Mouse (Mus musculus) splenic B cell, adult 2 months (primary cell): ENCODE data around the gene Pald1.

Source experiments
- DNase-seq: peaks from one replicate; pipeline ENCODE4 v3.0.0-alpha.2; 2011; ENCODE audit warnings: low read depth, low spot score
- H3K27me3 ChIP-seq: 2 replicates; pipeline ENCODE4 v1.6.1; 2012; ENCODE audit warnings: mild to moderate bottlenecking, low read length, moderate library complexity, mixed read lengths; ENCODE audit not compliant: control insufficient read depth, poor library complexity, insufficient read depth, severe bottlenecking
- H3K36me3 ChIP-seq: 2 replicates; pipeline ENCODE4 v1.6.1; 2012; ENCODE audit warnings: mild to moderate bottlenecking, low read length, moderate library complexity, mixed read lengths; ENCODE audit not compliant: control insufficient read depth, poor library complexity, insufficient read depth, severe bottlenecking

The Pald1 gene

DNA sequence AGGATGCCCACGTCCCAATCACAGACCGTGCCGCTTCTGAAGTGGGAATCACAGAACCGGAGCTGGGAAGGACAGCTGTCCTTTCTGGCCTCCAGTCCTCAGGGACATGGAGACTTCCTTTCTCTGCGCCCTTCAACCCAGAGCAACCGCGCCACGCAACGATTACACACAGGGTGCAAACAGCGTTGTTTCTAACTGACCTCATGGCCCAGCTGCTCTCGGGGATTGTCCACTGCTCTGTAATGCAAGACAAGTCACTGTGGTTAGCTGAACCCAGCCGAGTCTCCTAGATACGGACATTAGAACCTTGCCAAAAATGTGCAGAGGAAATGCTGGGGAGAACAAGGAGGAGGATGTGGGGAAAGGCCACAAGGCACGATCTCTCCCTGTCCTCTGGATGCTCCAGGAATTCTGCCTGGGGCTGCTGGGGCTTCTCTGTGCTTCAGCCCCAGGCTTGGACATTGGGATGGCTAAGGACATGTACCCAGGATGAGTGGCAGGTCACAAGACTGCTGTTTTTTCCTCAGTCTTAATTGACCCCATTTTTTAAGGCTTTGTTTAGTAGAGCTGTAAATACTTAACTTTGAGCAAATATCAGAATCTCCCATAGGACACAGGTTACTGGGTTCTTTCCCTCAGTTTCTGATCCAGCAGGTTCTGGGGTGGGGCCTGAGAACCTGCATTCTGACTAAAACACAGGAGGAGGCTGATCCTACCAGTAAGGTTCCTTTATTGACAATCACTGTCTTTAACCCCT lies 105.2 kb downstream of the Pald1 start:
- H3K36me3 ChIP-seq, result no peaks in the 10 kb centered on the region
- H3K27me3 ChIP-seq, result no peaks in the 10 kb centered on the region
- DNase-seq, result no peak

DNA sequence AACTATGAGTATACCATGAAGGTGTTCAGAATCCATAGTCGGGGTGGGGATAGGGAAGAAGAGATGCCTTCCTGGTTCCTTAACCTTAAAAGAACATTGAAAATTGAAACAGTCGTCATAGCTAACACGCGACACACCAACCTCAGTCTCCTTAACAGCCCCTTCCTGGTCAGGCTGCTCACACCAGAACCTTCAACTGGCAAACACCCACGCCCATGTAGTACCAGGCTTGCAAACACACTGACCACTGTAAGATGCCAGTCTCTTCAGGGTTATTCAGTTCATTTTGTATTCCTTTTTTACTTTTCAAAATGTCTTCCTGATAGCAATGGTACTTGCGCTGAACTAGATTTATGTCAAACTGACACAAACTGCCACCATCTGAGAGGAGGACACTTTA lies 106.3 kb downstream of the Pald1 start:
- H3K36me3 ChIP-seq, result no peaks in the 10 kb centered on the region
- no peak for DNase-seq
- no peaks in the 10 kb centered on the region for H3K27me3 ChIP-seq

DNA sequence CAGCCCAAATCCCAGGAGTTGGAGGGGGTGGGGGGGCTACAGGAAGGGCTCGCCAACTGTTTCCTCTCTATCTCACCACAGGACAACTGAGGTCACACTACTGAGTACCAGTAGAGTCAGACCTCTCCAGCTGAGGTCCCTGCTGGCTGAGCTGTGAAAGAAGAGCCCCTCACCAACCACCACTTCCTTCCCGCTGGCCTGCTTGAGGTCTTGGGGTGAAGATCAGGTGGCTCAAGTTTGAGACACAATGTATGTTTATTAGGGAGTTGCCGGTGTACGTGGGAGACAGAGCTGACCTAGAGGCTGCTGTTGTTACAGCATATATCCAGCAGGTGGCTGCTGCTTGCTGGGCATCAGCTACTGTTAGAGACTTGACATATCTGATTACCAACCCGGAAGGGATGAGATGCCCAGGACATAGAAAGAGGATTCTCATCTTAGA lies 107.6 kb downstream of the Pald1 start:
- no peaks in the 10 kb centered on the region for H3K36me3 ChIP-seq
- peak; percentile 47 for DNase-seq
- 0 out of 2 replicates have a peak, but pooled peaks cover 2% of the 10 kb centered on the region for H3K27me3 ChIP-seq

DNA sequence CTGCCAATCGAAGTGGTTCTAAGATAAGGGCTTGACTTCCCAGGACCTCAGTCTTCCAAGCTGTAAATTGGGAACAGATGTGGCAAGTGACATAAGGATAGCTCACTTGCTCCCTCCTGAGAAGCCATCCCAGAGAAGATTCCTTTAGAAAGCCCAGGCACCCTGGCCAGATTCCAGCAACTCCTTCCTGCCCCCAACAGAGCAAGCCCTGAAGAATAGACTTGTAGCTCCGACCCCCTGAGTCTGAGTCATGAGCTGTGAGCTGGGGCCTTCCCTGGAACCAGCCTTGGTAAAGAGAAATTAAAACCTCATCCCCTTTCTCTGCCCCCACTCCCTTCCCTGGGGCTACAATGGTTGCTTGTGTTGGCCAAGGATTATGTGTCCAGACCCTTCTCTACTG lies 108.8 kb downstream of the Pald1 start:
- no peak for DNase-seq
- Histone ChIP-seq H3K27me3 (0 out of 2 replicates have a peak, but pooled peaks cover 2% of the 10 kb centered on the region), H3K36me3 (no peaks in the 10 kb centered on the region)

DNA sequence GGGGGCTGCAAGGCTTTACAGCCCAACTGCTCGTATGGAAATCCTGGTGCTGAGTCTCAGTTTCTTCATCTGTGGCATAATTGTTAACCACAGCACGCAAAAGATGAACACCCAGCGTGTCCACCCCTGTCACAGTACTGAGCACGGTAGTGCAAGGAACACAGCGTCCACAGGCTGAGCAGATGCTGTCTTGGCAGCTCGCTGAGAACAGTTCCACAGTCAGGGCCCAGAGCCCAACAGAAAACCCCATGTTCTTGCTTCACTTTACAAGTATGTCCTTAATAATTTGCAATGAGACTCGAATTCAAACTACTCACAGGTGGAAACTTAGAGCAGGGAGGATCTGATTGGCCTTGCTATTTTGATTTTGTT lies 109.5 kb downstream of the Pald1 start:
- Histone ChIP-seq H3K36me3 (no peaks in the 10 kb centered on the region), H3K27me3 (0 out of 2 replicates have a peak, but pooled peaks cover 2% of the 10 kb centered on the region)
- DNase-seq, result no peak

DNA sequence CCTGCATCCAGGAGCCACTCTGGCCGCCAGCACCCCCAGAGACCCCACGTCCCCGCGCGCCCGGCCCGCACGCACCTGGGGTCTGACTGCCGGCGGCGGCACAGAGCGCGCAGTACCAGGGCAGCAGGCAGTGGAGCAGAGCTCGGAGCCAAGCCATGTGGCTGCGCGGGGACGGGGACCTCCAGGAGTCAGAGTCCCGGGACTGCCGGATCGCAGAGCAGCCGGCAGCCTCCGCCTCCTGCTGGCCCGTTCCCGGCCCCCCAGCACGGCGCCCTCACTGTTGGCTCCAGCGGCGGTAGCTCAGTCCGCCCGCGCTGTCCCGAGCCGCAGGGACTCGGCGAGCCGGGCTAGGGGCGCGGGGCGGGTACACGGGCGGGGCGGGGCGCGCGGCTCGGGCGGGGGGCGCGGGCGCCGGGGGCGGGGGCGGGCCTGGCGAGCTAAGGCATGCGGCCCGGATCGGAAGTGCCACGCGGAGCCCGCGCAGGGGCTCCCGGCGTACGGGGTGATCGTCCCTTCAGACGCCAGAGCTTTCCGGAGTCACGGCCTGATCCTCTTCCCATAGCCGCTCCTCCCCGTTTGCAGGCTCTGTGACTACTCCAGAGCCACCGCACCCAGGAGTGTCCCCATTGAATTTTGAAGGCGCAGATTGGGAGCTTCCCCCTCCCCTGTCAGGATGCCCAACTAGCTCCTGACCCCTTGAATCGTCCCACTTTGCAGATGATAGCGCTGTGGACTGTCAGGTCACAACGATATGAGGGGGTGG lies 110.1 kb downstream of the Pald1 start, which contains the start of gene Adamts14:
Gene Adamts14 (minus strand): TSS at position 358 of the 763 bp plus-strand sequence.
- no peaks in the 10 kb centered on the region for H3K36me3 ChIP-seq
- H3K27me3 ChIP-seq, result 0 out of 2 replicates have a peak, but pooled peaks cover 2% of the 10 kb centered on the region
- DNase-seq, result no peak

DNA sequence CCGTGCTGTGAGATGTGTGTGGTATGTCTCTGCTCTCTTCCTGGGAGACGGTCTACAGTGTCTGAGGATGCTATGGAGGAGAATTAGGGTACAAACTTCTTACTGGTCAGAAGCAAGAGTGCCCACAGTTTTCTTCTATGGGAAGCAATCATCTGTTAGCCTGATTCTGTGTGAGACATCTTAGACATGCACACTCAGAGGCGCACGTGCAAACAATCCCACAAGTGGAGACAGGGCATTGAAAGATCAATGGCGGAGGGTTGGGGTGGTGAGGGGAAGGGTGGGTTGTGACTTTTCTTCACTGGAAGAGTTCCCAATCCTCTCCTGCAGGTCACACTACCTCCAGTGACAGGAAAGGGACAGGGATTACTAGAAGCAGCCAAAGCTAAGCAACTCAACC lies 110.7 kb downstream of the Pald1 start:
- Histone ChIP-seq H3K36me3 (no peaks in the 10 kb centered on the region), H3K27me3 (0 out of 2 replicates have a peak, but pooled peaks cover 2% of the 10 kb centered on the region)
- DNase-seq, result no peak

DNA sequence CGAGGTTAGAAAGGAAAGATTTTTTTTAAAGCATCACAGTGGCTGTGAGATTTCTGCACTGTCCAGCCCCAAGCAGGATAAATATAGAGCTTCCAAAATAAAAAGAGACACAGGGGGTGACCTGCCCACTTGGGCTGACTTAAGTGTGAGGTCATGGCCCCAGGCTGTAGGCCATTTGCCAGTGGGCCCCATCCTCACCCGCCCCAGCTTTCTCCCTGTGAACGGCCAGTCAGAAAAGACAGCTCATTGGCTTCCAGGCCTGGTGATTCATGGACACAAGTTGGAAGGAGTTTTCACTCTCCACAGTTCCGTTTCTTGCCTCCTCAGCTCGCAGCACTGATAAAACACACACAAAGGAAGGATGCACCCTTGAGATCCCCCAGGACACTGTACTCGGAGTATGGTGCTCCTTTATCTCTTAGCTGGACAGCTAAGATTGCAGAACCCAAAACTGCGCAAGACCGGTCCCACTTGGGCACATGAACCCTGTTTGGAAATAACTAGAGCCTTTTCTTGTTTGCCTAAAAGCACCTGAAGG lies 111.2 kb downstream of the Pald1 start:
- Histone ChIP-seq H3K36me3 (no peaks in the 10 kb centered on the region), H3K27me3 (0 out of 2 replicates have a peak, but pooled peaks cover 2% of the 10 kb centered on the region)
- no peak for DNase-seq
